ENCODE assay signal across 7 mouse cellular contexts in genomic region chr16:93106811-93107523, GRCm38 (mm10).
DNase-seq lines count a peak whose midpoint lies in the region; ATAC-seq and TF ChIP-seq lines count a peak whose summit lies in the region.

No protein-coding gene starts in this region.

- intact Hi-C loops in left cerebral cortex, adult 2 months (cut with DNase I), result no loop called here

- H3K4me3 ChIP-seq in kidney, embryonic 14.5 days (ENCODE audit: low read length), result no peak overlapping the region
- no peak overlapping the region for H3K4me3 ChIP-seq in hindbrain, postnatal 0 days (ENCODE audit: low read length)
- no peak overlapping the region for H3K4me3 ChIP-seq in left cerebral cortex, adult 2 months

- H3K27ac ChIP-seq in kidney, embryonic 14.5 days (ENCODE audit: low read depth, low read length), result no peak overlapping the region
- no peak overlapping the region for H3K27ac ChIP-seq in hindbrain, postnatal 0 days
- no peak overlapping the region for H3K27ac ChIP-seq in left cerebral cortex, adult 2 months

- DNase-seq in urinary bladder, postnatal 14 days (ENCODE audit: low spot score), result peak; percentile 65
- no peak for DNase-seq in urinary bladder, adult 2 months (ENCODE audit: low spot score)
- peak; percentile 78 for DNase-seq in gastrocnemius, adult 18-20 months (ENCODE audit: low spot score)
- DNase-seq in hindbrain, postnatal 0 days (ENCODE audit: low spot score), result no peak
- no peak for DNase-seq in embryo, embryonic 9.5 days (ENCODE audit: extremely low spot score)
- no peak for DNase-seq in left cerebral cortex, adult 2 months (ENCODE audit: extremely low spot score in 1 of 2, low spot score in 2 of 2)

- 0 out of 2 replicates have a peak, but pooled peaks have one; percentile 28 for ATAC-seq in kidney, embryonic 14.5 days (ENCODE audit: low FRiP score, low TSS enrichment)
- no peak for ATAC-seq in hindbrain, postnatal 0 days

- no peak for TF ChIP-seq CTCF in hindbrain, postnatal 0 days (IDR thresholded peaks at IDR 0.05; ENCODE audit: low read depth)
- TF ChIP-seq CTCF in left cerebral cortex, adult 2 months (IDR thresholded peaks at IDR 0.05), result no peak

- 35% methylated on average over 13 of the region's 13 CpGs for WGBS in kidney, embryonic 14.5 days
- 76% methylated on average over 13 of the region's 13 CpGs for WGBS in hindbrain, postnatal 0 days

- H3K9ac ChIP-seq in kidney, embryonic 14.5 days (ENCODE audit: low read depth, low read length), result no peak overlapping the region
- H3K9ac ChIP-seq in hindbrain, postnatal 0 days (replicated peaks; ENCODE audit: low read length), result no peak overlapping the region

- no peaks in the 10 kb centered on the region for H3K27me3 ChIP-seq in kidney, embryonic 14.5 days (ENCODE audit: control insufficient read depth, insufficient read depth, low read length)
- H3K27me3 ChIP-seq in hindbrain, postnatal 0 days (ENCODE audit: insufficient read depth, low read length), result no peaks in the 10 kb centered on the region

- H3K36me3 ChIP-seq in kidney, embryonic 14.5 days (ENCODE audit: control insufficient read depth, insufficient read depth, low read length), result no peaks in the 10 kb centered on the region
- H3K36me3 ChIP-seq in hindbrain, postnatal 0 days (ENCODE audit: insufficient read depth, low read length), result no peaks in the 10 kb centered on the region

- H3K9me3 ChIP-seq in kidney, embryonic 14.5 days (ENCODE audit: control insufficient read depth, low read length), result no peaks in the 10 kb centered on the region
- H3K9me3 ChIP-seq in hindbrain, postnatal 0 days (ENCODE audit: low read length), result no peaks in the 10 kb centered on the region

- no peak overlapping the region for H3K4me2 ChIP-seq in kidney, embryonic 14.5 days (replicated peaks; ENCODE audit: low read depth, low read length)
- no peak overlapping the region for H3K4me2 ChIP-seq in hindbrain, postnatal 0 days (ENCODE audit: low read depth, low read length)

- no peaks in the 10 kb centered on the region for H3K4me1 ChIP-seq in kidney, embryonic 14.5 days (ENCODE audit: control insufficient read depth, insufficient read depth, low read length)
- peaks cover 4% of the 10 kb centered on the region; the same call in 1 of the 2 replicates for H3K4me1 ChIP-seq in hindbrain, postnatal 0 days (ENCODE audit: insufficient read depth, low read length)

Comparison
In these comparisons a context has a peak if more than half of its experiments do, and no peak if none do; other contexts are left out.
1. DNase-seq: peak in urinary bladder, postnatal 14 days (single experiment) and gastrocnemius, adult 18-20 months (single experiment); none in urinary bladder, adult 2 months (single experiment), hindbrain, postnatal 0 days (single experiment), embryo, embryonic 9.5 days (single experiment) and left cerebral cortex, adult 2 months (0 of 2).